8 mouse cellular contexts compared by ENCODE assay signal in genomic region chr4:10873549-10873919, GRCm38 (mm10). TPM values are rescaled to one million over a fixed set of nuclear protein-coding genes. Genes with fewer than 3 reads are reported as not detected.
DNase-seq lines count a peak whose midpoint lies in the region; ATAC-seq lines count a peak whose summit lies in the region.

No protein-coding gene starts in this region.

- no peaks in the 10 kb centered on the region for H3K27me3 ChIP-seq in neural tube, embryonic 11.5 days (ENCODE audit: control insufficient read depth, insufficient read depth, low read length)
- no peaks in the 10 kb centered on the region for H3K27me3 ChIP-seq in hindbrain, embryonic 15.5 days
- H3K27me3 ChIP-seq in midbrain, embryonic 10.5 days (ENCODE audit: low read depth, poor library complexity, severe bottlenecking): no peaks in the 10 kb centered on the region

- no peaks in the 10 kb centered on the region for H3K9me3 ChIP-seq in neural tube, embryonic 11.5 days (ENCODE audit: control insufficient read depth, low read length)
- H3K9me3 ChIP-seq in hindbrain, embryonic 15.5 days: no peaks in the 10 kb centered on the region
- H3K9me3 ChIP-seq in midbrain, embryonic 10.5 days (replicated peaks): no peaks in the 10 kb centered on the region

- no peak overlapping the region for H3K9ac ChIP-seq in neural tube, embryonic 11.5 days (ENCODE audit: low read length)
- peak overlapping the region; percentile 41 for H3K9ac ChIP-seq in hindbrain, embryonic 15.5 days

- peak overlapping the region; percentile 86 for H3K4me3 ChIP-seq in neural tube, embryonic 11.5 days (ENCODE audit: low read depth, low read length)
- H3K4me3 ChIP-seq in hindbrain, embryonic 15.5 days: peak overlapping the region; percentile 91
- peak overlapping the region; percentile 72 for H3K4me3 ChIP-seq in midbrain, embryonic 10.5 days

- H3K4me1 ChIP-seq in neural tube, embryonic 11.5 days (ENCODE audit: control insufficient read depth, insufficient read depth, low read length): peaks cover 3% of the 10 kb centered on the region; the same call in 1 of the 2 replicates
- H3K4me1 ChIP-seq in hindbrain, embryonic 15.5 days (replicated peaks): peaks cover 15% of the 10 kb centered on the region
- H3K4me1 ChIP-seq in midbrain, embryonic 10.5 days: peaks cover 17% of the 10 kb centered on the region

- H3K4me2 ChIP-seq in neural tube, embryonic 11.5 days (ENCODE audit: low read depth): peak overlapping the region; percentile 59
- peak overlapping the region; percentile 68 for H3K4me2 ChIP-seq in hindbrain, embryonic 15.5 days

- H3K36me3 ChIP-seq in neural tube, embryonic 11.5 days (ENCODE audit: control insufficient read depth, insufficient read depth, low read length): no peaks in the 10 kb centered on the region; the same call in 1 of the 2 replicates
- no peaks in the 10 kb centered on the region for H3K36me3 ChIP-seq in hindbrain, embryonic 15.5 days
- peaks cover 7% of the 10 kb centered on the region; the same call in 1 of the 2 replicates for H3K36me3 ChIP-seq in midbrain, embryonic 10.5 days

- H3K27ac ChIP-seq in neural tube, embryonic 11.5 days (ENCODE audit: low read depth, low read length): no peak overlapping the region
- H3K27ac ChIP-seq in hindbrain, embryonic 15.5 days (replicated peaks): peak overlapping the region; percentile 100
- peak overlapping the region; percentile 97 for H3K27ac ChIP-seq in midbrain, embryonic 10.5 days (replicated peaks)

- 3% methylated on average over 7 of the region's 8 CpGs for WGBS in neural tube, embryonic 11.5 days
- 2% methylated on average over 5 of the region's 8 CpGs for WGBS in hindbrain, embryonic 15.5 days
- WGBS in midbrain, embryonic 10.5 days: 3% methylated on average over 6 of the region's 8 CpGs

- DNase-seq in adrenal gland, postnatal 25 days: peak; percentile 17
- no peak for DNase-seq in adrenal gland, adult (ENCODE audit: inconsistent age in 2 of 2, low spot score in 1 of 2)
- no peak for DNase-seq in neural tube, embryonic 11.5 days (ENCODE audit: low spot score)
- no peak for DNase-seq in neural tube, embryonic 10.5 days (ENCODE audit: extremely low spot score, low spot score)
- DNase-seq in midbrain, embryonic 10.5 days (ENCODE audit: low spot score): no peak
- no peak for DNase-seq in urinary bladder, adult 2 months (ENCODE audit: low spot score)
- DNase-seq in frontal cortex, postnatal 36 days (ENCODE audit: low spot score in 2 of 2): no peak

- ATAC-seq in neural tube, embryonic 11.5 days (ENCODE audit: insufficient read depth, low FRiP score, low TSS enrichment): peak; percentile 33
- peak; percentile 59 for ATAC-seq in hindbrain, embryonic 15.5 days (ENCODE audit: low FRiP score, low read depth)

RNA-seq across cellular contexts. Expression of gene 2610301B20Rik, which starts 0.8 kb away (rescaled TPM):
- 18.5 and 22.0 TPM in 2 replicates for total RNA-seq in adrenal gland, postnatal 25 days (2021)
- polyA plus RNA-seq in neural tube, embryonic 11.5 days (2014; fragmentation: Nextera tagmentation; extraction: Ambion mirVana): 46.5 and 47.9 TPM in 2 replicates
- 41.5 and 42.5 TPM in 2 replicates for polyA plus RNA-seq in hindbrain, embryonic 15.5 days (2015; fragmentation: Nextera tagmentation; extraction: Ambion mirVana)
- 52.1 and 52.3 TPM in 2 replicates for polyA plus RNA-seq in midbrain, embryonic 10.5 days (2016; fragmentation: Nextera tagmentation; extraction: Ambion mirVana)
- 20.0 and 20.9 TPM in 2 replicates for polyA plus RNA-seq in urinary bladder, adult 2 months (2012; rRNA removed)
